Mouse (Mus musculus): ENCODE results near the gene Il31ra. TPM values are rescaled to one million over a fixed set of nuclear protein-coding genes. Genes with fewer than 3 reads are reported as not detected.
A peak's percentile ranks its signal among the peaks of the same experiment; 100 is the strongest.

The Il31ra gene
- polyA plus RNA-seq, 1 experiment from 2014 or later, result 0.06 TPM

- DNase-seq (no peak), ATAC-seq (no peak)
- Histone ChIP-seq H3K27me3 (ENCODE audit: insufficient read depth, low read length) (no peaks in the 10 kb centered on the region), H3K4me1 (ENCODE audit: insufficient read depth) (no peaks in the 10 kb centered on the region), H3K9me3 (ENCODE audit: low read length) (no peaks in the 10 kb centered on the region), H3K27ac (ENCODE audit: low read depth) (no peak overlapping the region), H3K4me3 (ENCODE audit: low read depth, low read length) (no peak overlapping the region), H3K4me2 (ENCODE audit: low read depth, low read length) (no peak overlapping the region), H3K36me3 (replicated peaks; ENCODE audit: insufficient read depth, low read length) (no peaks in the 10 kb centered on the region), H3K9ac (replicated peaks) (no peak overlapping the region)
- 53% methylated on average over 7 of the region's 7 CpGs for WGBS (ENCODE audit: insufficient replicate concordance)
- peak; percentile 43; the same call in 1 of the 2 replicates for TF ChIP-seq EP300 (IDR thresholded peaks at IDR 0.05; ENCODE audit: low read depth)
- no peak for TF ChIP-seq CTCF (IDR thresholded peaks at IDR 0.05; ENCODE audit: low read depth)
Observed at GRCm38 (mm10) chr13:112551641-112552548, 42.3 kb downstream of the Il31ra start.

GRCm38 (mm10) chr13:112541223-112541975 is 52.8 kb downstream of the Il31ra start:
- WGBS (ENCODE audit: insufficient replicate concordance), result 50% methylated on average over 10 of the region's 10 CpGs
- ATAC-seq (peak; percentile 71), DNase-seq (no peak)
- no peak overlapping the region for H3K4me3 ChIP-seq (ENCODE audit: low read depth, low read length)
- H3K27ac ChIP-seq (ENCODE audit: low read depth), result no peak overlapping the region
- no peaks in the 10 kb centered on the region for H3K36me3 ChIP-seq (replicated peaks; ENCODE audit: insufficient read depth, low read length)
- no peaks in the 10 kb centered on the region for H3K27me3 ChIP-seq (ENCODE audit: insufficient read depth, low read length)
- H3K9me3 ChIP-seq (ENCODE audit: low read length), result no peaks in the 10 kb centered on the region
- peak overlapping the region; percentile 23; the same call in 1 of the 2 replicates for H3K4me2 ChIP-seq (ENCODE audit: low read depth, low read length)
- TF ChIP-seq CTCF (IDR thresholded peaks at IDR 0.05; ENCODE audit: low read depth), result no peak
- peak; percentile 86 for TF ChIP-seq EP300 (IDR thresholded peaks at IDR 0.05; ENCODE audit: low read depth)
- no peaks in the 10 kb centered on the region for H3K4me1 ChIP-seq (ENCODE audit: insufficient read depth)
- H3K9ac ChIP-seq (replicated peaks), result no peak overlapping the region

- no peak for DNase-seq
- no peaks in the 10 kb centered on the region for H3K4me1 ChIP-seq (ENCODE audit: insufficient read depth)
- no peaks in the 10 kb centered on the region for H3K27me3 ChIP-seq (ENCODE audit: insufficient read depth, low read length)
- H3K9ac ChIP-seq (replicated peaks), result no peak overlapping the region
- no peaks in the 10 kb centered on the region for H3K9me3 ChIP-seq (ENCODE audit: low read length)
- 0 out of 2 replicates have a peak overlapping the region, but pooled peaks have one; percentile 22 for H3K27ac ChIP-seq (ENCODE audit: low read depth)
- TF ChIP-seq CTCF (IDR thresholded peaks at IDR 0.05; ENCODE audit: low read depth) (no peak), EP300 (IDR thresholded peaks at IDR 0.05; ENCODE audit: low read depth) (no peak)
- no peak overlapping the region for H3K4me3 ChIP-seq (ENCODE audit: low read depth, low read length)
- WGBS (ENCODE audit: insufficient replicate concordance), result 64% methylated on average over 3 of the region's 3 CpGs
- H3K4me2 ChIP-seq (ENCODE audit: low read depth, low read length), result no peak overlapping the region
- 0 out of 2 replicates have a peak, but pooled peaks have one; percentile 8 for ATAC-seq
- no peaks in the 10 kb centered on the region for H3K36me3 ChIP-seq (replicated peaks; ENCODE audit: insufficient read depth, low read length)
Observed at GRCm38 (mm10) chr13:112540616-112541015, 53.5 kb downstream of the Il31ra start.

GRCm38 (mm10) chr13:112537065-112537464 is 57.1 kb downstream of the Il31ra start:
- ATAC-seq (no peak), DNase-seq (no peak)
- Histone ChIP-seq H3K9me3 (ENCODE audit: low read length) (no peaks in the 10 kb centered on the region), H3K27me3 (ENCODE audit: insufficient read depth, low read length) (no peaks in the 10 kb centered on the region), H3K4me1 (ENCODE audit: insufficient read depth) (no peaks in the 10 kb centered on the region), H3K4me2 (ENCODE audit: low read depth, low read length) (no peak overlapping the region), H3K9ac (replicated peaks) (no peak overlapping the region), H3K4me3 (ENCODE audit: low read depth, low read length) (no peak overlapping the region), H3K27ac (ENCODE audit: low read depth) (no peak overlapping the region), H3K36me3 (replicated peaks; ENCODE audit: insufficient read depth, low read length) (no peaks in the 10 kb centered on the region)
- TF ChIP-seq CTCF (IDR thresholded peaks at IDR 0.05; ENCODE audit: low read depth), result no peak
- TF ChIP-seq EP300 (IDR thresholded peaks at IDR 0.05; ENCODE audit: low read depth), result peak; percentile 60
- 60% methylated on average over 7 of the region's 7 CpGs for WGBS (ENCODE audit: insufficient replicate concordance)

DNA sequence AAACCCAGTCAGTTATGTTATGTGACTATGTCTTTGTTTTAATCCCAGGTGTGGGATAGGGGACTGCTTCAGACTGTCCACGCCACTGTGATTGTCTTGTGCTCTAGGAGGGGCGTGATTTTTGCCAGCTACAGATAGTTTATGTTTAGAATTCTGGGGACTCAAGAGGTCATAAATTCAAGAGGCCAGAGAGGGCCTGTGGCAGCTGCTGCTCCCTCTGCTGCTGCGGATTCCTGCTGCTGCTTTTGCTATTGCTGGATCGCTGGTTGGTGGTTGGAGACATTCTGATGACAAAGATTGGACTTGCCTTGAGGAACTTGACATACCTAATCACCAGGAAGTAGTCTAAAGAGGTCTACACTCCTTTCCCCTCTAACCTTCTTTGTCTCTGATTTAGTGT is 57.5 kb downstream of the Il31ra start:
- Histone ChIP-seq H3K36me3 (replicated peaks; ENCODE audit: insufficient read depth, low read length) (no peaks in the 10 kb centered on the region), H3K4me1 (ENCODE audit: insufficient read depth) (no peaks in the 10 kb centered on the region), H3K27ac (ENCODE audit: low read depth) (no peak overlapping the region), H3K9me3 (ENCODE audit: low read length) (no peaks in the 10 kb centered on the region), H3K4me2 (ENCODE audit: low read depth, low read length) (no peak overlapping the region), H3K9ac (replicated peaks) (no peak overlapping the region), H3K4me3 (ENCODE audit: low read depth, low read length) (no peak overlapping the region), H3K27me3 (ENCODE audit: insufficient read depth, low read length) (no peaks in the 10 kb centered on the region)
- ATAC-seq (no peak), DNase-seq (no peak)
- no peak for TF ChIP-seq EP300 (IDR thresholded peaks at IDR 0.05; ENCODE audit: low read depth)
- TF ChIP-seq CTCF (IDR thresholded peaks at IDR 0.05; ENCODE audit: low read depth), result no peak
- WGBS (ENCODE audit: insufficient replicate concordance), result 65% methylated on average over 4 of the region's 4 CpGs

DNA sequence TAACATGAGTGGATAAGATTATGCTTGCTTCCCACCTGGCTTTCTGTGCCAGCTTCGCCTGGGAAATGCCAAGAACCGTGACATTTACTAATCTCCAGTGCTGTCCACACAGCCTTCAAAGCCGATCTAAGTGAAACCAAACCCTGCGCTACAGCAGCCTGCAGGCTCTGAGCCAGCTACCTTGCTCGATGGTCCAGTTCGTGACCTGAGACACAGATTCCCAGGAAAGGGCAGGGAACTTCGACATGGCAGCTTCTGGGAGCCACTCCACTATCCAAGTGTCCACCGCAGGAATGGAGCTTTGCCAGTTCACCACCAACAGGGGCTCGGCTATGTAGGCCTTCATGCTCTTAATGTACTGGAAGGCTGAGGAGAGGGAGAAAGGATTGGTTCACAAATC is 60.6 kb downstream of the Il31ra start:
- DNase-seq (no peak), ATAC-seq (no peak)
- Histone ChIP-seq H3K36me3 (replicated peaks; ENCODE audit: insufficient read depth, low read length) (no peaks in the 10 kb centered on the region), H3K9me3 (ENCODE audit: low read length) (no peaks in the 10 kb centered on the region), H3K4me3 (ENCODE audit: low read depth, low read length) (no peak overlapping the region), H3K4me2 (ENCODE audit: low read depth, low read length) (no peak overlapping the region), H3K27ac (ENCODE audit: low read depth) (no peak overlapping the region), H3K27me3 (ENCODE audit: insufficient read depth, low read length) (no peaks in the 10 kb centered on the region), H3K4me1 (ENCODE audit: insufficient read depth) (0 out of 2 replicates have a peak, but pooled peaks cover 2% of the 10 kb centered on the region), H3K9ac (replicated peaks) (no peak overlapping the region)
- no peak for TF ChIP-seq EP300 (IDR thresholded peaks at IDR 0.05; ENCODE audit: low read depth)
- TF ChIP-seq CTCF (IDR thresholded peaks at IDR 0.05; ENCODE audit: low read depth), result no peak
- WGBS (ENCODE audit: insufficient replicate concordance), result 73% methylated on average over 9 of the region's 9 CpGs
